Mouse (Mus musculus): ENCODE results near the gene Bspry. TPM values are rescaled to one million over a fixed set of nuclear protein-coding genes. Genes with fewer than 3 reads are reported as not detected.

Gene Bspry
- polyA plus RNA-seq, 1 experiment from 2014 or later: 0.80 TPM

GRCm38 (mm10) chr4:62485450-62486161 is 5.8 kb downstream of the Bspry start:
- Histone ChIP-seq H3K9me3 (no peaks in the 10 kb centered on the region), H3K27me3 (peaks cover 16% of the 10 kb centered on the region), H3K27ac (replicated peaks) (no peak overlapping the region), H3K4me2 (no peak overlapping the region), H3K4me1 (replicated peaks) (no peaks in the 10 kb centered on the region; the same call in 1 of the 2 replicates), H3K4me3 (no peak overlapping the region), H3K36me3 (no peaks in the 10 kb centered on the region), H3K9ac (no peak overlapping the region)
- WGBS: 89% methylated on average over 8 of the region's 8 CpGs
- no peak for ATAC-seq (ENCODE audit: low read depth)

GRCm38 (mm10) chr4:62486162-62486696 is 6.4 kb downstream of the Bspry start:
- peaks cover 11% of the 10 kb centered on the region for H3K27me3 ChIP-seq
- no peak for ATAC-seq (ENCODE audit: low read depth)
- H3K4me3 ChIP-seq: no peak overlapping the region
- no peaks in the 10 kb centered on the region for H3K9me3 ChIP-seq
- no peak overlapping the region for H3K4me2 ChIP-seq
- H3K4me1 ChIP-seq (replicated peaks): no peaks in the 10 kb centered on the region
- no peak overlapping the region for H3K27ac ChIP-seq (replicated peaks)
- no peaks in the 10 kb centered on the region for H3K36me3 ChIP-seq
- 94% methylated on average over 15 of the region's 15 CpGs for WGBS
- H3K9ac ChIP-seq: no peak overlapping the region

- 90% methylated on average over 5 of the region's 5 CpGs for WGBS
- Histone ChIP-seq H3K27ac (replicated peaks) (no peak overlapping the region), H3K9ac (no peak overlapping the region), H3K36me3 (no peaks in the 10 kb centered on the region), H3K4me1 (replicated peaks) (no peaks in the 10 kb centered on the region), H3K4me2 (no peak overlapping the region), H3K27me3 (peaks cover 1% of the 10 kb centered on the region; the same call in 1 of the 2 replicates), H3K4me3 (no peak overlapping the region), H3K9me3 (no peaks in the 10 kb centered on the region)
- ATAC-seq (ENCODE audit: low read depth): no peak
These were observed 7.3 kb downstream of the Bspry start for GRCm38 (mm10) chr4:62487172-62487571.

- no peaks in the 10 kb centered on the region for H3K36me3 ChIP-seq
- H3K4me1 ChIP-seq (replicated peaks): no peaks in the 10 kb centered on the region
- no peaks in the 10 kb centered on the region; the same call in 1 of the 2 replicates for H3K27me3 ChIP-seq
- no peak overlapping the region for H3K27ac ChIP-seq (replicated peaks)
- H3K4me2 ChIP-seq: no peak overlapping the region
- ATAC-seq (ENCODE audit: low read depth): no peak
- no peak overlapping the region for H3K9ac ChIP-seq
- H3K9me3 ChIP-seq: no peaks in the 10 kb centered on the region
- no peak overlapping the region for H3K4me3 ChIP-seq
- WGBS: 67% methylated on average over 2 of the region's 2 CpGs
These were observed 8.1 kb downstream of the Bspry start for GRCm38 (mm10) chr4:62487914-62488313.

GRCm38 (mm10) chr4:62492682-62493081 is 12.8 kb downstream of the Bspry start:
- ATAC-seq (ENCODE audit: low read depth): no peak
- Histone ChIP-seq H3K27me3 (no peaks in the 10 kb centered on the region), H3K36me3 (peaks cover 10% of the 10 kb centered on the region), H3K27ac (replicated peaks) (no peak overlapping the region), H3K9me3 (no peaks in the 10 kb centered on the region), H3K4me1 (replicated peaks) (no peaks in the 10 kb centered on the region), H3K4me2 (no peak overlapping the region), H3K9ac (no peak overlapping the region), H3K4me3 (no peak overlapping the region)
- WGBS: 85% methylated on average over 2 of the region's 2 CpGs

GRCm38 (mm10) chr4:62494230-62494629 is 14.4 kb downstream of the Bspry start:
- Histone ChIP-seq H3K9me3 (no peaks in the 10 kb centered on the region), H3K27ac (replicated peaks) (no peak overlapping the region), H3K4me1 (replicated peaks) (no peaks in the 10 kb centered on the region), H3K9ac (no peak overlapping the region), H3K36me3 (peaks cover 26% of the 10 kb centered on the region), H3K27me3 (no peaks in the 10 kb centered on the region), H3K4me2 (no peak overlapping the region), H3K4me3 (no peak overlapping the region)
- WGBS: 76% methylated on average over 9 of the region's 9 CpGs
- ATAC-seq (ENCODE audit: low read depth): no peak

- H3K9ac ChIP-seq: no peak overlapping the region
- H3K9me3 ChIP-seq: no peaks in the 10 kb centered on the region
- no peak overlapping the region for H3K4me2 ChIP-seq
- H3K27me3 ChIP-seq: no peaks in the 10 kb centered on the region
- 83% methylated on average over 8 of the region's 8 CpGs for WGBS
- H3K27ac ChIP-seq (replicated peaks): no peak overlapping the region
- H3K4me1 ChIP-seq (replicated peaks): peaks cover 4% of the 10 kb centered on the region; the same call in 1 of the 2 replicates
- ATAC-seq (ENCODE audit: low read depth): no peak
- H3K36me3 ChIP-seq: peaks cover 32% of the 10 kb centered on the region
- H3K4me3 ChIP-seq: no peak overlapping the region
These were observed 16.1 kb downstream of the Bspry start for GRCm38 (mm10) chr4:62495946-62496345.

- 71% methylated on average over 8 of the region's 8 CpGs for WGBS
- H3K4me1 ChIP-seq (replicated peaks): peaks cover 11% of the 10 kb centered on the region; the same call in 1 of the 2 replicates
- H3K27me3 ChIP-seq: no peaks in the 10 kb centered on the region
- H3K9me3 ChIP-seq: no peaks in the 10 kb centered on the region
- H3K27ac ChIP-seq (replicated peaks): no peak overlapping the region
- ATAC-seq (ENCODE audit: low read depth): no peak
- no peak overlapping the region for H3K9ac ChIP-seq
- peaks cover 32% of the 10 kb centered on the region for H3K36me3 ChIP-seq
- no peak overlapping the region for H3K4me3 ChIP-seq
- no peak overlapping the region for H3K4me2 ChIP-seq
These were observed 17.0 kb downstream of the Bspry start for GRCm38 (mm10) chr4:62496815-62497214.

- Histone ChIP-seq H3K27ac (replicated peaks) (no peak overlapping the region), H3K4me3 (peak overlapping the region; percentile 3; the same call in 1 of the 2 replicates), H3K36me3 (peaks cover 31% of the 10 kb centered on the region), H3K27me3 (no peaks in the 10 kb centered on the region), H3K9me3 (no peaks in the 10 kb centered on the region), H3K4me1 (replicated peaks) (peaks cover 15% of the 10 kb centered on the region), H3K4me2 (peak overlapping the region; percentile 66), H3K9ac (no peak overlapping the region)
- 88% methylated on average over 4 of the region's 4 CpGs for WGBS
- no peak for ATAC-seq (ENCODE audit: low read depth)
These were observed 20.9 kb downstream of the Bspry start for GRCm38 (mm10) chr4:62500799-62501198.

GRCm38 (mm10) chr4:62501534-62501933 is 21.7 kb downstream of the Bspry start:
- 4% methylated on average over 7 of the region's 7 CpGs for WGBS
- peak overlapping the region; percentile 66 for H3K4me2 ChIP-seq
- H3K27me3 ChIP-seq: no peaks in the 10 kb centered on the region
- H3K27ac ChIP-seq (replicated peaks): peak overlapping the region; percentile 63; the same call in 1 of the 2 replicates
- no peaks in the 10 kb centered on the region for H3K9me3 ChIP-seq
- peak; percentile 40 for ATAC-seq (ENCODE audit: low read depth)
- H3K36me3 ChIP-seq: peaks cover 24% of the 10 kb centered on the region
- peaks cover 15% of the 10 kb centered on the region for H3K4me1 ChIP-seq (replicated peaks)
- peak overlapping the region; percentile 84 for H3K9ac ChIP-seq
- peak overlapping the region; percentile 75 for H3K4me3 ChIP-seq

- Histone ChIP-seq H3K9me3 (no peaks in the 10 kb centered on the region), H3K27me3 (no peaks in the 10 kb centered on the region), H3K36me3 (peaks cover 24% of the 10 kb centered on the region), H3K9ac (peak overlapping the region; percentile 84), H3K4me3 (peak overlapping the region; percentile 75), H3K4me2 (peak overlapping the region; percentile 66), H3K27ac (replicated peaks) (peak overlapping the region; percentile 63), H3K4me1 (replicated peaks) (peaks cover 15% of the 10 kb centered on the region)
- peak; percentile 97 for ATAC-seq (ENCODE audit: low read depth)
- WGBS: 2% methylated on average over 38 of the region's 38 CpGs
These were observed 22.3 kb downstream of the Bspry start for GRCm38 (mm10) chr4:62501964-62502732.

GRCm38 (mm10) chr4:62502969-62503368 is 23.1 kb downstream of the Bspry start:
- H3K9me3 ChIP-seq: no peaks in the 10 kb centered on the region
- no peak overlapping the region for H3K9ac ChIP-seq
- no peak overlapping the region for H3K27ac ChIP-seq (replicated peaks)
- H3K4me2 ChIP-seq: no peak overlapping the region
- ATAC-seq (ENCODE audit: low read depth): no peak
- peaks cover 27% of the 10 kb centered on the region for H3K36me3 ChIP-seq
- WGBS: 82% methylated on average over 7 of the region's 7 CpGs
- no peaks in the 10 kb centered on the region for H3K27me3 ChIP-seq
- H3K4me3 ChIP-seq: no peak overlapping the region; the same call in 1 of the 2 replicates
- H3K4me1 ChIP-seq (replicated peaks): peaks cover 15% of the 10 kb centered on the region
